Mouse (Mus musculus) ES-Bruce4 (cell line): ENCODE measurements at regions not wholly inside any gene's neighbourhood (a gene's known extent, or its start where the extent isn't known, plus 50 kb on each side); places are given as distances from the start of the nearest gene placed in this dataset.

Source experiments
- H3K27ac ChIP-seq: 2 replicates; pipeline ENCODE4 v1.5.1; 2012; ENCODE audit warnings: low read length, inconsistent platforms; ENCODE audit not compliant: insufficient read depth
- H3K27me3 ChIP-seq: 2 replicates; pipeline ENCODE4 v1.6.1; 2012; ENCODE audit warnings: mild to moderate bottlenecking, low read length, inconsistent platforms; ENCODE audit not compliant: control insufficient read depth, poor library complexity, insufficient read depth, severe bottlenecking
- H3K36me3 ChIP-seq: 2 replicates; pipeline ENCODE4 v1.6.1; 2012; ENCODE audit warnings: inconsistent platforms, mild to moderate bottlenecking, low read length, moderate library complexity; ENCODE audit not compliant: control insufficient read depth, poor library complexity, insufficient read depth, severe bottlenecking
- H3K4me1 ChIP-seq: one replicate; pipeline ENCODE4 v1.8.1; 2011; ENCODE audit warnings: low read length; ENCODE audit not compliant: control insufficient read depth, insufficient read depth
- H3K4me3 ChIP-seq: 2 replicates; pipeline ENCODE4 v1.5.1; 2011; ENCODE audit warnings: low read depth, mild to moderate bottlenecking, low read length
- H3K9ac ChIP-seq: 2 replicates; pipeline ENCODE4 v1.6.1; 2012; ENCODE audit warnings: low read depth, mild to moderate bottlenecking, inconsistent platforms; ENCODE audit not compliant: poor library complexity, severe bottlenecking
- H3K9me3 ChIP-seq: replicated peaks from 2 replicates; pipeline ENCODE4 v1.6.1; 2012; ENCODE audit warnings: mild to moderate bottlenecking, low read length, inconsistent platforms; ENCODE audit not compliant: control insufficient read depth, poor library complexity, insufficient read depth, severe bottlenecking
- CTCF ChIP-seq: IDR thresholded peaks from one replicate; pipeline ENCODE4 v1.8.1; 2011; ENCODE audit warnings: low read depth, low read length
- EP300 ChIP-seq: IDR thresholded peaks from 2 replicates; pipeline ENCODE4 v1.6.1; 2011; ENCODE audit warnings: low read depth, low read length; ENCODE audit not compliant: insufficient read depth
- POLR2A ChIP-seq: IDR thresholded peaks from one replicate; pipeline ENCODE4 v1.8.1; 2011; ENCODE audit warnings: low read length; ENCODE audit not compliant: insufficient read depth

- Histone ChIP-seq H3K27me3 (no peaks in the 10 kb centered on the region), H3K9me3 (no peaks in the 10 kb centered on the region), H3K9ac (no peak overlapping the region), H3K4me3 (no peak overlapping the region), H3K4me1 (no peaks in the 10 kb centered on the region), H3K27ac (no peak overlapping the region), H3K36me3 (no peaks in the 10 kb centered on the region)
- TF ChIP-seq EP300 = no peak
- no peak for TF ChIP-seq CTCF
- no peak for TF ChIP-seq POLR2A
Observed at GRCm38 (mm10) chr19:28171836-28172534, 161.0 kb upstream of the Rfx3 start.

GRCm38 (mm10) chr19:28167451-28168165, 156.6 kb upstream of the Rfx3 start:
- no peaks in the 10 kb centered on the region for H3K9me3 ChIP-seq
- no peaks in the 10 kb centered on the region for H3K4me1 ChIP-seq
- no peak for TF ChIP-seq CTCF
- no peak for TF ChIP-seq POLR2A
- no peak for TF ChIP-seq EP300
- no peak overlapping the region for H3K27ac ChIP-seq
- no peak overlapping the region for H3K4me3 ChIP-seq
- no peak overlapping the region for H3K9ac ChIP-seq
- no peaks in the 10 kb centered on the region for H3K27me3 ChIP-seq
- no peaks in the 10 kb centered on the region for H3K36me3 ChIP-seq

- no peaks in the 10 kb centered on the region for H3K36me3 ChIP-seq
- TF ChIP-seq CTCF = no peak
- TF ChIP-seq EP300 = no peak
- TF ChIP-seq POLR2A = no peak
- no peaks in the 10 kb centered on the region for H3K27me3 ChIP-seq
- H3K4me3 ChIP-seq = no peak overlapping the region
- no peaks in the 10 kb centered on the region for H3K4me1 ChIP-seq
- H3K9me3 ChIP-seq = no peaks in the 10 kb centered on the region
- no peak overlapping the region for H3K27ac ChIP-seq
- no peak overlapping the region for H3K9ac ChIP-seq
Observed at GRCm38 (mm10) chr19:28166626-28167025, 155.7 kb upstream of the Rfx3 start.

GRCm38 (mm10) chr19:28165901-28166361, 155.0 kb upstream of the Rfx3 start:
- Histone ChIP-seq H3K27ac (no peak overlapping the region), H3K9ac (no peak overlapping the region), H3K36me3 (no peaks in the 10 kb centered on the region), H3K4me3 (0 out of 2 replicates have a peak overlapping the region, but pooled peaks have one; percentile 13), H3K27me3 (no peaks in the 10 kb centered on the region), H3K9me3 (no peaks in the 10 kb centered on the region), H3K4me1 (no peaks in the 10 kb centered on the region)
- no peak for TF ChIP-seq POLR2A
- peak; percentile 44 for TF ChIP-seq CTCF

- Histone ChIP-seq H3K27me3 (no peaks in the 10 kb centered on the region), H3K36me3 (no peaks in the 10 kb centered on the region)
- no peak for TF ChIP-seq CTCF
- no peak for TF ChIP-seq POLR2A
- TF ChIP-seq EP300 = no peak
Observed at GRCm38 (mm10) chr19:28163195-28163594, 152.2 kb upstream of the Rfx3 start.

DNA sequence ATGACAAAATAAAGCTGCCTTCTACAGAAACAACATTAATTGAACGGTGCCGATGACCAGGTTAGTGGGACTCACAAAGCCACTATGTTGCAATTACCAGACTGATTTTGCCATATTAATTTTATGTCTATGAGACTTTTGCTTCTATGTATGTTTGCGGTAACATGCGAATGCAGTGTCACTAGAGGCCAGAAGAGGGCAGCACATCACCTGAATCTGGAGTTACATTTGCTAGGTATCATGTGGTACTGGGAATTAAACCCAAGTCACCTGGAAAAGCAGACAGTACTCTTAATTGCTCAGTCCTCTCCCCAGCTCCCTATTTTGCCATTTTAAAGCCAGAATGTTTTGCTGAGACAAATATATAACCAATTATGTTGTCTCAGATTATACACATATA, 149.6 kb upstream of the Rfx3 start:
- H3K4me3 ChIP-seq = no peak overlapping the region
- no peaks in the 10 kb centered on the region for H3K27me3 ChIP-seq
- H3K9me3 ChIP-seq = no peaks in the 10 kb centered on the region
- H3K9ac ChIP-seq = no peak overlapping the region
- no peaks in the 10 kb centered on the region for H3K36me3 ChIP-seq
- TF ChIP-seq POLR2A = no peak
- TF ChIP-seq EP300 = no peak
- no peak for TF ChIP-seq CTCF
- H3K27ac ChIP-seq = no peak overlapping the region
- no peaks in the 10 kb centered on the region for H3K4me1 ChIP-seq

More at GRCm38 (mm10) chr19:28163195-28163594, 152.2 kb upstream of the Rfx3 start:
- Histone ChIP-seq H3K4me1 (no peaks in the 10 kb centered on the region), H3K9me3 (no peaks in the 10 kb centered on the region), H3K27ac (no peak overlapping the region), H3K9ac (no peak overlapping the region), H3K4me3 (no peak overlapping the region)
